Mouse (Mus musculus) heart, adult 2 months (tissue): ENCODE measurements around the gene Pappa. TPM values are rescaled to one million over a fixed set of nuclear protein-coding genes. Genes with fewer than 3 reads are reported as not detected.

ENCODE experiments used
- DNase-seq, 2 experiments: peaks; one replicate each; pipeline ENCODE4 v3.0.0; 2021
- H3K27ac ChIP-seq: fragments of 200-600 bp; 2 replicates; pipeline ENCODE4 v1.8.1; 2022
- H3K27me3 ChIP-seq: fragments of 200-500 bp; 2 replicates; pipeline ENCODE4 v1.6.1; 2012; ENCODE audit warnings: mild to moderate bottlenecking, low read length, inconsistent platforms, mixed read lengths; ENCODE audit not compliant: control insufficient read depth, insufficient read depth
- H3K36me3 ChIP-seq: fragments of 200-500 bp; 2 replicates; pipeline ENCODE4 v1.6.1; 2012; ENCODE audit warnings: low read length, inconsistent platforms; ENCODE audit not compliant: control insufficient read depth, insufficient read depth
- H3K4me1 ChIP-seq: fragments of 200-500 bp; 2 replicates; pipeline ENCODE4 v1.6.1; 2011; ENCODE audit warnings: low read length; ENCODE audit not compliant: control insufficient read depth, insufficient read depth
- H3K4me3 ChIP-seq: fragments of 200-600 bp; 2 replicates; pipeline ENCODE4 v1.8.1; 2022
- H3K79me2 ChIP-seq: fragments of 200-500 bp; replicated peaks from 2 replicates; pipeline ENCODE4 v1.6.1; 2012; ENCODE audit warnings: mild to moderate bottlenecking, inconsistent platforms, low read length, moderate library complexity, mixed read lengths; ENCODE audit not compliant: control insufficient read depth, insufficient read depth
- H3K9ac ChIP-seq: fragments of 200-500 bp; 2 replicates; pipeline ENCODE4 v1.6.1; 2012; ENCODE audit warnings: low read depth, mild to moderate bottlenecking, control low read depth, inconsistent platforms, low read length, mixed read lengths
- CTCF ChIP-seq: fragments of 200-600 bp; IDR thresholded peaks from 2 replicates; pipeline ENCODE4 v1.8.1; 2022; ENCODE audit warnings: antibody characterized with exemption, mild to moderate bottlenecking, moderate library complexity
- EP300 ChIP-seq: fragments of 200-500 bp; IDR thresholded peaks from 2 replicates; pipeline ENCODE4 v1.6.1; 2011; ENCODE audit warnings: low read depth, low read length, control low read depth; ENCODE audit not compliant: insufficient read depth
- POLR2A ChIP-seq: fragments of 200-500 bp; IDR thresholded peaks from 2 replicates; pipeline ENCODE4 v1.6.1; 2011; ENCODE audit warnings: mild to moderate bottlenecking, low read depth, low read length, control low read depth; ENCODE audit not compliant: insufficient read depth
- WGBS: fragments of 180-500 bp; shearing (Covaris S2); methylation state at CpG from one replicate; pipeline ENCODE4 v1.1.7; 2018; 5-methylcytosine and 5-hydroxymethylcytosine counted together
- intact Hi-C: fragments of 180-260 bp; cut with DNase I; formaldehyde crosslinking; loops from one replicate; pipeline ENCODE4 v1.15.1; 2025
- polyA plus RNA-seq: library from polyadenylated mRNA; depleted of rRNA; stranded (reverse); fragments of >200 nt; gene quantifications from 2 replicates; pipeline ENCODE4 v1.2.3, GENCODE M21; 2012
- total RNA-seq, 2 experiments: library from RNA; stranded (reverse); gene quantifications; 2 replicates each; pipeline ENCODE4 v1.2.3; 2021

The Pappa gene
- total and polyA plus RNA-seq, 3 experiments, result 0.16 to 0.41 (median 0.39) TPM

GRCm38 (mm10) chr4:65280888-65281287 is 156.9 kb downstream of the Pappa start:
- Histone ChIP-seq H3K4me1 (no peaks in the 10 kb centered on the region; the same call in none of the 2 replicates), H3K79me2 (no peaks in the 10 kb centered on the region), H3K36me3 (no peaks in the 10 kb centered on the region), H3K27ac (no peak overlapping the region), H3K27me3 (no peaks in the 10 kb centered on the region), H3K9ac (no peak overlapping the region), H3K4me3 (no peak overlapping the region)
- TF ChIP-seq CTCF (no peak), POLR2A (no peak), EP300 (no peak)
- intact Hi-C loops, result no loop called here
- DNase-seq, result no peak

GRCm38 (mm10) chr4:65283611-65284010 is 159.6 kb downstream of the Pappa start:
- Histone ChIP-seq H3K79me2 (no peaks in the 10 kb centered on the region), H3K27ac (no peak overlapping the region), H3K9ac (no peak overlapping the region), H3K36me3 (no peaks in the 10 kb centered on the region), H3K4me1 (no peaks in the 10 kb centered on the region; the same call in none of the 2 replicates), H3K4me3 (no peak overlapping the region), H3K27me3 (no peaks in the 10 kb centered on the region)
- intact Hi-C loops, result no loop called here
- no peak for TF ChIP-seq EP300
- no peak for TF ChIP-seq CTCF
- no peak for TF ChIP-seq POLR2A
- 63% methylated on average over 2 of the region's 2 CpGs for WGBS
- no peak for DNase-seq

GRCm38 (mm10) chr4:65285165-65285564 is 161.2 kb downstream of the Pappa start:
- Histone ChIP-seq H3K9ac (no peak overlapping the region), H3K4me3 (no peak overlapping the region), H3K79me2 (no peaks in the 10 kb centered on the region), H3K4me1 (no peaks in the 10 kb centered on the region), H3K36me3 (no peaks in the 10 kb centered on the region), H3K27me3 (no peaks in the 10 kb centered on the region), H3K27ac (no peak overlapping the region)
- no peak for DNase-seq
- TF ChIP-seq POLR2A, result no peak
- TF ChIP-seq CTCF, result no peak
- TF ChIP-seq EP300, result no peak
- intact Hi-C loops, result no loop called here
- WGBS, result 36% methylated on average over 1 of the region's 1 CpGs

- WGBS, result 25% methylated on average over 3 of the region's 3 CpGs
- Histone ChIP-seq H3K9ac (no peak overlapping the region), H3K4me1 (no peaks in the 10 kb centered on the region), H3K36me3 (no peaks in the 10 kb centered on the region), H3K27me3 (no peaks in the 10 kb centered on the region), H3K4me3 (no peak overlapping the region), H3K79me2 (no peaks in the 10 kb centered on the region), H3K27ac (no peak overlapping the region)
- TF ChIP-seq POLR2A (no peak), CTCF (no peak), EP300 (no peak)
- intact Hi-C loops, result no loop called here
- DNase-seq, result no peak
Observed at GRCm38 (mm10) chr4:65289247-65289646, 165.3 kb downstream of the Pappa start.

GRCm38 (mm10) chr4:65295741-65296140 is 171.8 kb downstream of the Pappa start:
- no peak overlapping the region for H3K4me3 ChIP-seq
- H3K4me1 ChIP-seq, result no peaks in the 10 kb centered on the region
- TF ChIP-seq EP300 (no peak), POLR2A (no peak), CTCF (no peak)
- no peaks in the 10 kb centered on the region for H3K27me3 ChIP-seq
- intact Hi-C loops, result no loop called here
- no peak overlapping the region for H3K9ac ChIP-seq
- H3K79me2 ChIP-seq, result no peaks in the 10 kb centered on the region
- H3K27ac ChIP-seq, result no peak overlapping the region
- DNase-seq, result no peak
- WGBS, result 45% methylated on average over 1 of the region's 1 CpGs
- H3K36me3 ChIP-seq, result no peaks in the 10 kb centered on the region

GRCm38 (mm10) chr4:65296356-65296967 is 172.5 kb downstream of the Pappa start:
- WGBS, result 70% methylated on average over 7 of the region's 7 CpGs
- Histone ChIP-seq H3K9ac (no peak overlapping the region), H3K27ac (no peak overlapping the region), H3K4me3 (no peak overlapping the region), H3K79me2 (no peaks in the 10 kb centered on the region), H3K27me3 (no peaks in the 10 kb centered on the region), H3K36me3 (no peaks in the 10 kb centered on the region), H3K4me1 (no peaks in the 10 kb centered on the region)
- intact Hi-C loops, result no loop called here
- no peak for DNase-seq
- TF ChIP-seq POLR2A, result no peak
- TF ChIP-seq CTCF, result no peak
- TF ChIP-seq EP300, result no peak
